Mouse (Mus musculus): Measurements from ENCODE around the gene Gm5416. TPM values are rescaled to one million over a fixed set of nuclear protein-coding genes. Genes with fewer than 3 reads are reported as not detected.
"Not testable (repeated sequence)": the region's sequence is repeated elsewhere in the genome, so short reads cannot be mapped to it uniquely, and the experiment has no call there.

Gm5416 gene
- polyA plus RNA-seq, 1 experiment from 2014 or later: 9.9 TPM

DNA sequence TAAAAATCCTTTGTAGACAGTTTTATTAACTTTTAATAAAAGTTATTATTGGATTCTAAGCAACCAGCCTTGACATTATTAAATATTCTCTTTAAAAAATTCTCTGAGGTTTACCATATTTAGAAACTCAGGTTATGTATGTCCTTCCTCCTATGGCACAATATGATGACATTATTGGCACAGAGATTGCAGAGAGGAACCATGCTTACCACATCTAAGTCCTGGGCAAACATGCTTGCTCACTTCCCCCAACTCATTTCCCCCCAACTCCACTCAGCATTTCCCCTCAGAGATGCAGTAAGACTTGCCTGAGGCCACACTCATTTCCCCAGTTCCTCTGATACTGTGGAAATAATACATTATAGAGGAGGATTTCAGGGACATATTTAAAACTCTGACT is 50.4 kb downstream of the Gm5416 start:
- not testable (repeated sequence) for H3K4me3 ChIP-seq (ENCODE audit: low read depth, low read length); H3K36me3 ChIP-seq (ENCODE audit: control insufficient read depth, insufficient read depth); H3K27ac ChIP-seq (ENCODE audit: low read length); H3K4me2 ChIP-seq (ENCODE audit: low read depth, low read length); H3K9ac ChIP-seq (ENCODE audit: low read depth, low read length); H3K27me3 ChIP-seq (ENCODE audit: control insufficient read depth, insufficient read depth, low read depth, low read length); H3K4me1 ChIP-seq (ENCODE audit: control insufficient read depth, low read depth, low read length); ATAC-seq (ENCODE audit: low read depth); H3K9me3 ChIP-seq (replicated peaks; ENCODE audit: control insufficient read depth, low read length)

Other genes starting within 250 kb of the Gm5416 start
- 31.3 and 34.1 TPM in 2 replicates for gene Kpna1, start 231.7 kb upstream of the Gm5416 start, polyA plus RNA-seq (2015; fragmentation: Nextera tagmentation; extraction: Ambion mirVana)
- 2.1 and 2.2 TPM in 2 replicates for gene Wdr5b, start 169.2 kb upstream of the Gm5416 start, polyA plus RNA-seq (2015; fragmentation: Nextera tagmentation; extraction: Ambion mirVana)
- 223 and 235 TPM in 2 replicates for gene Fam162a, start 138.8 kb upstream of the Gm5416 start, polyA plus RNA-seq (2015; fragmentation: Nextera tagmentation; extraction: Ambion mirVana)
- gene Ccdc58, start 138.7 kb upstream of the Gm5416 start, polyA plus RNA-seq (2015; fragmentation: Nextera tagmentation; extraction: Ambion mirVana): 43.8 and 44.6 TPM in 2 replicates
- gene Csta1, start 79.2 kb upstream of the Gm5416 start, polyA plus RNA-seq (2015; fragmentation: Nextera tagmentation; extraction: Ambion mirVana): 0.02 and 0.04 TPM in 2 replicates
- 82.3 and 84.4 TPM in 2 replicates for gene Stfa2l1, start 53.6 kb upstream of the Gm5416 start, polyA plus RNA-seq (2015; fragmentation: Nextera tagmentation; extraction: Ambion mirVana)
- 264 and 272 TPM in 2 replicates for gene Gm5483, start 26.2 kb upstream of the Gm5416 start, polyA plus RNA-seq (2015; fragmentation: Nextera tagmentation; extraction: Ambion mirVana)
- gene 2010005H15Rik, start 11.1 kb downstream of the Gm5416 start, polyA plus RNA-seq (2015; fragmentation: Nextera tagmentation; extraction: Ambion mirVana): 29.6 and 30.0 TPM in 2 replicates
- 657 and 688 TPM in 2 replicates for gene Stfa1, start 66.5 kb downstream of the Gm5416 start, polyA plus RNA-seq (2015; fragmentation: Nextera tagmentation; extraction: Ambion mirVana)
- gene BC117090, start 123.9 kb downstream of the Gm5416 start, polyA plus RNA-seq (2015; fragmentation: Nextera tagmentation; extraction: Ambion mirVana): 3.6 and 3.7 TPM in 2 replicates
- 534 and 566 TPM in 2 replicates for gene BC100530, start 157.3 kb downstream of the Gm5416 start, polyA plus RNA-seq (2015; fragmentation: Nextera tagmentation; extraction: Ambion mirVana)
- gene Stfa2, start 198.1 kb downstream of the Gm5416 start, polyA plus RNA-seq (2015; fragmentation: Nextera tagmentation; extraction: Ambion mirVana): 45.0 and 53.7 TPM in 2 replicates
- 99.4 and 110 TPM in 2 replicates for gene Stfa3, start 245.0 kb downstream of the Gm5416 start, polyA plus RNA-seq (2015; fragmentation: Nextera tagmentation; extraction: Ambion mirVana)